Mouse (Mus musculus) kidney, embryonic 14.5 days (tissue): ENCODE measurements around the gene Itgb5. TPM values are rescaled to one million over a fixed set of nuclear protein-coding genes. Genes with fewer than 3 reads are reported as not detected.

ENCODE experiments used
- ATAC-seq: fragments of 200-750 bp; cut with Nextera tagmentation; 2 replicates; pipeline ENCODE4 v1.8.0; 2017; ENCODE audit warnings: moderate number of reproducible peaks, mild to moderate bottlenecking, moderate TSS enrichment, moderate library complexity; ENCODE audit not compliant: low FRiP score, low TSS enrichment
- H3K27ac ChIP-seq: fragments of 300-500 bp; sonication (generic); 2 replicates; pipeline ENCODE4 v1.5.1; 2014; ENCODE audit warnings: low read depth, mild to moderate bottlenecking, low read length, moderate library complexity, mixed read lengths
- H3K27me3 ChIP-seq: fragments of 300-500 bp; sonication (generic); 2 replicates; pipeline ENCODE4 v1.6.1; 2014; ENCODE audit warnings: mild to moderate bottlenecking, low read length; ENCODE audit not compliant: control insufficient read depth, insufficient read depth
- H3K36me3 ChIP-seq: fragments of 300-500 bp; sonication (generic); 2 replicates; pipeline ENCODE4 v1.6.1; 2014; ENCODE audit warnings: low read length, mixed read lengths; ENCODE audit not compliant: control insufficient read depth, insufficient read depth
- H3K4me1 ChIP-seq: fragments of 300-500 bp; sonication (generic); 2 replicates; pipeline ENCODE4 v1.6.1; 2014; ENCODE audit warnings: low read length, mixed read lengths; ENCODE audit not compliant: control insufficient read depth, insufficient read depth
- H3K4me2 ChIP-seq: fragments of 300-500 bp; sonication (generic); replicated peaks from 2 replicates; pipeline ENCODE4 v1.6.1; 2014; ENCODE audit warnings: low read depth, mild to moderate bottlenecking, low read length
- H3K4me3 ChIP-seq: fragments of 300-500 bp; sonication (generic); 2 replicates; pipeline ENCODE4 v1.5.1; 2014; ENCODE audit warnings: mild to moderate bottlenecking, low read length
- H3K9ac ChIP-seq: fragments of 300-500 bp; sonication (generic); 2 replicates; pipeline ENCODE4 v1.6.1; 2014; ENCODE audit warnings: low read depth, mild to moderate bottlenecking, low read length, moderate library complexity
- H3K9me3 ChIP-seq: fragments of 300-500 bp; sonication (generic); 2 replicates; pipeline ENCODE4 v1.6.1; 2016; ENCODE audit warnings: low read length; ENCODE audit not compliant: control insufficient read depth
- WGBS: fragments of 180-500 bp; shearing (Covaris S2); extraction: QIAGEN DNeasy Blood & Tissue Kit; methylation state at CpG from one replicate; pipeline ENCODE4 v1.1.7; 2014; 5-methylcytosine and 5-hydroxymethylcytosine counted together
- polyA plus RNA-seq: library from polyadenylated mRNA; unstranded; fragments of >200 nt; fragmentation: Nextera tagmentation; extraction: Ambion mirVana; gene quantifications from 2 replicates; pipeline ENCODE4 v1.2.1, GENCODE M21; 2014

The Itgb5 gene
- polyA plus RNA-seq: 34.3 and 49.7 TPM in 2 replicates

GRCm38 (mm10) chr16:33829301-33829831 is at the start of gene Itgb5:
TSS of gene Itgb5 (plus strand) at chr16:33829665.
- no peaks in the 10 kb centered on the region for H3K36me3 ChIP-seq
- peaks cover 19% of the 10 kb centered on the region; the same call in 1 of the 2 replicates for H3K4me1 ChIP-seq
- peak within 1 kb of the TSS; percentile 57; the same call in 1 of the 2 replicates for H3K27ac ChIP-seq
- peak within 1 kb of the TSS; percentile 82 for H3K9ac ChIP-seq
- H3K9me3 ChIP-seq: no peaks in the 10 kb centered on the region
- H3K27me3 ChIP-seq: no peaks in the 10 kb centered on the region
- peak within 1 kb of the TSS; percentile 96 for H3K4me2 ChIP-seq
- ATAC-seq: peak; percentile 82
- H3K4me3 ChIP-seq: peak within 1 kb of the TSS; percentile 87
- WGBS: under 1% methylated on average over 40 of the region's 43 CpGs

GRCm38 (mm10) chr16:33781789-33782728 is 47.4 kb upstream of the Itgb5 start:
- Histone ChIP-seq H3K9ac (no peak overlapping the region), H3K27ac (no peak overlapping the region), H3K9me3 (no peaks in the 10 kb centered on the region), H3K4me3 (no peak overlapping the region), H3K4me2 (no peak overlapping the region), H3K36me3 (no peaks in the 10 kb centered on the region), H3K27me3 (no peaks in the 10 kb centered on the region), H3K4me1 (no peaks in the 10 kb centered on the region)
- ATAC-seq: no peak
- 67% methylated on average over 5 of the region's 5 CpGs for WGBS

DNA sequence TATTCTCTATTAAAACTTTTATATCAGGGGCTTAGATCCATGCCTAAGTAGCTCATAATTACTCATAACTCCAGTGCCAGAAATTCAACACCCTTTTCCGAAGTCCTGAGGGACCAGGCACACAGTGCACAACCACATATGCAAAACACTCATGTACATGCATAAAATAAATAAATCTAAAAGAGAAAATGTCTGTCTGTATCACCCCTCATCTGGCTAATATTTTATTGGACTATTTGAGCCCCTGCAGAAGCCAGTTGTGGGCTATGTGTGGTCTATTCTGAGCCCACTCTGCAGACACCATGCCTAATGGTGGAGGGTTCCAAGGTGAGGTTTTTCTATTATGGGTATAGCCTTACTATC is 46.8 kb upstream of the Itgb5 start:
- no peaks in the 10 kb centered on the region for H3K4me1 ChIP-seq
- WGBS: 86% methylated on average over 1 of the region's 1 CpGs
- H3K4me2 ChIP-seq: no peak overlapping the region
- no peak overlapping the region for H3K4me3 ChIP-seq
- H3K27ac ChIP-seq: no peak overlapping the region
- ATAC-seq: no peak
- no peaks in the 10 kb centered on the region for H3K27me3 ChIP-seq
- H3K9me3 ChIP-seq: no peaks in the 10 kb centered on the region
- H3K36me3 ChIP-seq: no peaks in the 10 kb centered on the region
- H3K9ac ChIP-seq: no peak overlapping the region

DNA sequence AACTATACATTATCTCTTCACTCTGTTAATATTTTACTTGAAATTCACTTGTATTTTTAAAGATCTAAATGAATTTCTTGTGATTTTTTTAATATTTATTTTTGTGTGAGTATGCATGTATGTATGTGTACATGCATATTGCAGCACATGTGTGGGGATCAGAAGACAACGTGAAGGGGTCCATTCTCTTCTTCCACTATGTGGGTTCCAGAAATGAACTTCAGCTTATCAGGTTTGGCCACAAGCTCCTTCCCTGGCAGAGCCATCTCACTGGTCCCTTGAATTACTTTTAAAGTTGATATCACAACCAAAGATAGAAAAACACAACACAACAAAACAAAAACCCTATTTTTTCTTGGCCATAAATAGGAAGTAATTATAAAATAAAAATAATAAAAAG is 44.9 kb upstream of the Itgb5 start:
- no peak overlapping the region for H3K9ac ChIP-seq
- ATAC-seq: no peak
- H3K27ac ChIP-seq: no peak overlapping the region
- 92% methylated on average over 1 of the region's 1 CpGs for WGBS
- H3K4me1 ChIP-seq: no peaks in the 10 kb centered on the region
- no peaks in the 10 kb centered on the region for H3K27me3 ChIP-seq
- H3K36me3 ChIP-seq: no peaks in the 10 kb centered on the region
- H3K4me2 ChIP-seq: no peak overlapping the region
- H3K4me3 ChIP-seq: no peak overlapping the region
- H3K9me3 ChIP-seq: no peaks in the 10 kb centered on the region

DNA sequence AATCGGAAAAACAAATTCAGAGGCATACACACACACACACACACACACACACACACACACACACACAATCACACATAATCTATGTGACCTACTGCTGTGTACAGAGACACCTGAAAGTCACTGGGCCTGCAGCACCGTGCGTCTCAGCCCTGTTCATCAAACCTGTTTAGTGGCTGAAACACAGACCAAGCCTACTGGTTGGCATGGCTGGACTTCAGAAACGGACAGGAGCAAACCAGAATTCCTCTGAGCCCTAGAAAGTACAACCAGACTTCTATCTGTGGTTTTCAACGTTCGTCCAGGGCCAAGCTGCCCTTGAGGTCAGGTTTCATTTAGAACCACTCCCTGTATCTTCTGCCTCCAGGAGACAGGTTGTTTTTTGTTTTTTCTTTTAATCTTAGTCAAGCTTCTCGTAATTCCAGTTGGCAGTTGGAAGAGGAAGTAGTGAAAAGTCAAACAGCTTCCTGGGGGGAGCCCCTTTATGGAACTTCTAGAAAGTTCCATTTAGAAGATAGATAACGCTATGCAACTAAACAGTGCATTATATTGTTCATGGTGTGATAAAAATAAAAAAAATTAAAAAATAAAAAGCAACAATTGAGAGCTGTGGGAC is 44.3 kb upstream of the Itgb5 start:
- Histone ChIP-seq H3K27me3 (no peaks in the 10 kb centered on the region), H3K4me2 (no peak overlapping the region), H3K9me3 (no peaks in the 10 kb centered on the region), H3K4me3 (no peak overlapping the region), H3K27ac (no peak overlapping the region), H3K9ac (no peak overlapping the region), H3K4me1 (no peaks in the 10 kb centered on the region), H3K36me3 (no peaks in the 10 kb centered on the region)
- ATAC-seq: no peak
- 56% methylated on average over 8 of the region's 8 CpGs for WGBS

GRCm38 (mm10) chr16:33786657-33787390 is 42.6 kb upstream of the Itgb5 start:
- H3K27ac ChIP-seq: no peak overlapping the region

GRCm38 (mm10) chr16:33793846-33794791 is 35.3 kb upstream of the Itgb5 start, which contains the start of gene Muc13:
TSS of gene Muc13 (plus strand) at chr16:33794037.
- H3K27ac ChIP-seq: no peak within 1 kb of the TSS
- H3K4me2 ChIP-seq: no peak within 1 kb of the TSS
- no peak within 1 kb of the TSS for H3K9ac ChIP-seq
- H3K27me3 ChIP-seq: no peaks in the 10 kb centered on the region
- no peaks in the 10 kb centered on the region for H3K4me1 ChIP-seq
- no peaks in the 10 kb centered on the region for H3K9me3 ChIP-seq
- ATAC-seq: no peak
- no peak within 1 kb of the TSS for H3K4me3 ChIP-seq
- 83% methylated on average over 10 of the region's 10 CpGs for WGBS
- H3K36me3 ChIP-seq: no peaks in the 10 kb centered on the region

More at GRCm38 (mm10) chr16:33786657-33787390, 42.6 kb upstream of the Itgb5 start:
- Histone ChIP-seq H3K4me3 (no peak overlapping the region), H3K4me2 (no peak overlapping the region), H3K4me1 (no peaks in the 10 kb centered on the region), H3K27me3 (no peaks in the 10 kb centered on the region), H3K9me3 (no peaks in the 10 kb centered on the region), H3K9ac (no peak overlapping the region), H3K36me3 (no peaks in the 10 kb centered on the region)
- WGBS: 73% methylated on average over 7 of the region's 7 CpGs
- no peak for ATAC-seq

DNA sequence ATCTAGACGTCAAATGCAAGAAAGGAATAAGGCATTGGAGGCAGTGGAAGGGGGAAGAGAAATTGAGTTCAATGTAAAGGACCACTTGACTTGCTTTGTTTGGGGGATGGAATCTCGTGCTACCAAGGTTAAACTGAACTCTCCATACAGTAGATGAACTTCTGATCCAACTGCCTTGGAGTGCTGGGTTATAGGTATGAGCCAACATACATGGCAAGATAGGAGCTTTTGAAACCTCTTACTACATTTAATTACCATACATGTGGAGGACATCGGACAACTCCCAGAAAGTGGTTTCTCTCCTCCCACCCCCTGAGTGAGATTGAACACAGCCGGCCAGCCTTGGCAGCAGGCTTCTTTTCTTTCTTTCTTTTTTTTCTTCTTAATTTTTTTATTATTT is 34.4 kb upstream of the Itgb5 start:
- no peaks in the 10 kb centered on the region for H3K36me3 ChIP-seq
- no peaks in the 10 kb centered on the region for H3K9me3 ChIP-seq
- H3K4me2 ChIP-seq: no peak overlapping the region
- no peak overlapping the region for H3K4me3 ChIP-seq
- H3K27me3 ChIP-seq: no peaks in the 10 kb centered on the region
- WGBS: 83% methylated on average over 4 of the region's 4 CpGs
- H3K4me1 ChIP-seq: no peaks in the 10 kb centered on the region
- no peak overlapping the region for H3K27ac ChIP-seq
- no peak for ATAC-seq
- no peak overlapping the region for H3K9ac ChIP-seq
